Mouse (Mus musculus) T-cell, adult 2 months (primary cell): Measurements from ENCODE around the gene Cdc37l1.

ENCODE experiments used
- DNase-seq: peaks from one replicate; pipeline ENCODE4 v3.0.0; 2022; ENCODE audit warnings: low spot score

Gene Cdc37l1

GRCm38 (mm10) chr19:29046961-29047333, 56.8 kb downstream of the Cdc37l1 start:
- no peak for DNase-seq

GRCm38 (mm10) chr19:29047334-29048170, 57.4 kb downstream of the Cdc37l1 start, which contains the start of gene Ak3:
Ak3 (minus strand) TSS chr19:29047961.
- DNase-seq = peak; percentile 66

DNA sequence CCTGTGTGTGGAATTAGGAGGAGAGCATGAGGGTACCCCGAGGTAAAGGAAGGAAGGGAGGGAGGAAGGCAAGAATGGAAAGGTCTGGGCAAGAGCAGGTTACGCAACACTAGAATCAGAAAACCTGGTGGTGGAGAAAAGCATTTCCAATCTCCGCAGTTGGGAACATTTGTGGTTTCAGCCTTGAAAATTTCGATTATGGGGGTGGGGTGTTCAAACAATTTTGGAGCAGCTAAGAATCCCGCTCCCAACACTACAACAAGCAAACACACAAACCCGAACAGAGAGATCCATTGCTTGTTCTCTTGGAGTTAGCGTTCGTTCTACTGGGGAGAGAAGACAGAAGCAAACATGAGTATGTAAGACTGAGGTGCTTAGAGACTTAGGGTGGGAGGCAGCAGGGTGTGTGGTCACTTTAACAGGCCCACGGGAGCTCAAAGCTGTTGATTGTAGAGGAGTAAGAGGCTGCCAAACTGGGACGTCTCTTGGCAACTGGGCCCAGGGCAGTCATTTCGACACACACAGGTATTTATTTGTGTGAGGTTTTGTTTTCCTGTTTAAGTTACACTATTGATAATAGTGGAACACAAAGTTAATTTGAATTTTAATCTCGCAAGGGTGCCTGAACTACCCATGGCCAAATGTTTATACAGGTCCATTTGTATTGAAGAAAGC, 59.4 kb downstream of the Cdc37l1 start:
- no peak for DNase-seq

DNA sequence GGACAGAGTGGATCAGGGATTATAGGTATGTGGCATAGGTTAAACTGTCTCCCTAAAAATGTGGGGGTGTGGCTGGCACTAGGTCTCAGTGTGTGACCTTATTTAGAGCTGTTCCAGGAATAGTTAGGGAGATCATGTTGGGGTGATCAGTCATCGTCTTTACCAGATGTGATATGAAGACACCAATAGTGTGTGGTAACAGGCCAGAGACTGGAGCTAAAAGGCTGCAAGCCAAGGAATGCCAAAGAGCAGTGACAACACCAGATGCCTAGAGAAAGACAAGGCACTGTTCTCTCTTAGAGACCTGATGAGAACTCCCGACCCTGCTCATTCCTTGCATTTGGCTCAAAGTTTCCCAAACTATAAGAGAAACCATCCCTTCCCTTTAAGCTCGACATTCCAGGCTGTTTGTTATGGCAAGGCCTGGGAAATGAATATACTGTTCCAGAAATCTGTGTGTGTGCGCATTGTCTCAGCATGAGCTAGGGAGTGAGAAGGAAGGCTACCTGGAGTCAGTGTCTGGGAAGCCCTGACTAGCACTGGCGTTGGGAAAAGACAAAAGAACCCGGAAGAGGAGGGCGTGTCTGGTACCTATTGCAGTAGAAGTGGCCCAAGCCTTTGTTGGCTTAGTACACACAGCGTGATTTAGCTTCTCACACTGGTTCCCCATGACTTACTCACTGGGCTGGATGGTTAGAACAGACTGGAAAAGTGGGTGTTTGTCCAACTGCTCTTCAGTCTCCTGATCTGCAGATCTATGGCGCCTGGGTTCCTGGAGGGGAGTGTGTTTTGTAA, 60.2 kb downstream of the Cdc37l1 start:
- no peak for DNase-seq

DNA sequence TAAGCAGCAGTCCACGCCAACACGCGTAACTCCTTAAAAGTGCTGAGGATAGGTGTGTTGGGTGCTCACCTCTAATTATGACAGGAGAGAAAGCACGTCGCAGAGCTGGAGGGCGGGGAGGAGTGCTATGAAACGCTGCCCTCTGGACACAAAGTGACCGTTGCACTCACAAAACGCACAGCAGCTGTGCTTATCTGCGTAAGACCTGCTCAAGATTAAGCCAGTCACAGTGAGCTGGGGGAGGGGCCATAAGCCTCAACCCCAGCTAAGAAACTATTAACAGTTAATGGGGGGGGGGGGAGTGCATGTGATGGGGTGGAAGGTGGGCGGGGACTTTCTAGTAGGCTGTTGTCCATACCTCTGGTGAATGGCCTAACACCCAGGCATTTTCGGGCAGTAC, 62.6 kb downstream of the Cdc37l1 start:
- DNase-seq = no peak

GRCm38 (mm10) chr19:29054594-29054993, 64.4 kb downstream of the Cdc37l1 start:
- no peak for DNase-seq

- no peak for DNase-seq
Measured at GRCm38 (mm10) chr19:29055469-29055868, 65.3 kb downstream of the Cdc37l1 start.

DNA sequence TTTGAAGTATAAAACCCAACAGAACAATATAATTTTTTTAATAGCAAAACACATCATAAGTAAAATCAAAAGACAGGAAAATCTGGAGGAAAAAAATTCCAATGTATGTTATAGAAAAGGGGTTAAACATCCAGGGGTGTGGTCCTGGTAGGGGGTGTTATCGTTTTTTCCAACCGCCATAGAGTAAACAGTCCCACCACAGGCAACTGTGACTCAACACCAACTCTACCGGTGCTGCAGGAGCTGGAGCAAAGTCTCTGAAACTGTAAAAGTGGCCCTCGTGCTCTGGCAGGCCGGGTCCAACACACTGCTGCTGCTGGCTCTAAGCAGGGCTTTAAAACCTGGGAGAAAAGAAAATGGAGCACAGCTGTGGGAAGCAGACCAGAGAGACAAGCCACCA, 68.6 kb downstream of the Cdc37l1 start:
- DNase-seq = no peak

GRCm38 (mm10) chr19:29059688-29060087, 69.5 kb downstream of the Cdc37l1 start:
- no peak for DNase-seq

DNA sequence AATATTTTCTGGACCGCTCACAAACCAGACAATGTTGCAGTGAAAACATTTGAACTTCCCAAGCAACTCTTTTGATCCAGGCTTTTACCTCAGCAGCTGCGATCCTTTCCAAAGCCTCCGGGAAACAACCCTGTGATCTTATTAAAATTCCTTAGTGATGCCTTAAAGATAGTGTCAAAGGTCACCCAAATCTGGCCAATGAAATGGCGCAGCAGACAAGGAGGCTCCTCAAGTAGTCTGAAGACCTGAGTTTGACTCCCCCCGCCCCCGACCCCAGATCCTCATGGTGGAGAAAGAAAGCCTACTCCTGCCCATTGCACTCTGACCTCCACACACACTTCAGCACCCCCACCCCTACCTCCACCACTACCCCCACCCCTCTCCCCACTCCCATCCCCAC, 70.1 kb downstream of the Cdc37l1 start:
- DNase-seq = no peak

GRCm38 (mm10) chr19:29063009-29063408, 72.9 kb downstream of the Cdc37l1 start:
- DNase-seq = no peak

GRCm38 (mm10) chr19:29063577-29064363, 73.6 kb downstream of the Cdc37l1 start:
- DNase-seq = peak; percentile 90

- DNase-seq = peak; percentile 19
Measured at GRCm38 (mm10) chr19:29064451-29065102, 74.4 kb downstream of the Cdc37l1 start.

- DNase-seq = peak; percentile 64
Measured at GRCm38 (mm10) chr19:29066981-29067471, 76.9 kb downstream of the Cdc37l1 start.

GRCm38 (mm10) chr19:29069195-29069594, 79.0 kb downstream of the Cdc37l1 start:
- DNase-seq = no peak

DNA sequence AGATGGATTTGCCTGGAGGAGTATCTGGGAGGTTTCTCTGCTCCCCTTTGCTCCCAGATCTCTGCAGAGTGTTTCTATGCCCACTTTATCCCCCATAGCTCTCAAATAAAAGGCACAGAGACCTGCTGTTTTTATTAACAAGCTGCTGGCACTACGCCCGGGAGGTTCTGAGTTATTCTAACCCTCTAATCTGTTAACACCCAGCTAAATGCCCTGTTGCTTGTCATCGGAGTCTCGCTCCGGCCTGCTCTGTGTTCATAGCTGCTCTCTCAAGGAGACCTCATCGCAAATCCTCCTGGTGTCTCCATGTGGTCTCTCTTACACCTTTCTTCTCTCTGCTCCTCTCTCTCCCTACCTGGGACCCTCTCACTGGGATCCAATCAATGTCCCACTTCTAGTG, 84.7 kb downstream of the Cdc37l1 start:
- no peak for DNase-seq
